Mouse (Mus musculus) gastrocnemius, adult 18-20 months (tissue): ENCODE data around the gene Med17. TPM values are rescaled to one million over a fixed set of nuclear protein-coding genes. Genes with fewer than 3 reads are reported as not detected.
A peak's percentile ranks its signal among the peaks of the same experiment; 100 is the strongest.

Experiments used
- DNase-seq: peaks from one replicate; pipeline ENCODE4 v3.0.0; 2021; ENCODE audit warnings: low spot score
- total RNA-seq, 2 experiments: library from RNA; stranded (reverse); gene quantifications; 2 replicates each; pipeline ENCODE4 v1.2.3; 2021

Med17 gene
- total RNA-seq, 2 experiments from 2014 or later = 8.4 to 12.5 TPM

DNA sequence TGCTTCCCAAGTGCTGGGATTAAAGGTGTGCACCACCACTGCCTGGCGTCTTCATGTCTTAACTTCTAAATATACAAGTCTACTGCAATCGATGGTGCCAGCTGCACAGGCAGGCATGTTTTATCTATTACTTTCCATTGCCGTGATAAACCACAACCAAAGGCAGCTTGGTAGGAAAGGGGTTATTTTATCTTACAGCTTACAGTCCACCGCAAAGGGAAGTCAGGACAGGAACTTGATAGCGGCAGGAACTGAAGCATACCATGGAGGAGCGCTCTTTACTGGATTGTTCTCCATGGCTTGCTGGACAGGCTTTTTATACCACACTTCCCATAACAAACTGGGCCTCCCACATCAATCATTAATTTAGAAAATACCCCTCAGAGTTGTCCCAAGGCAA is 9.5 kb upstream of the Med17 start:
- no peak for DNase-seq

GRCm38 (mm10) chr9:15288402-15288801 is 8.7 kb upstream of the Med17 start:
- DNase-seq = no peak

DNA sequence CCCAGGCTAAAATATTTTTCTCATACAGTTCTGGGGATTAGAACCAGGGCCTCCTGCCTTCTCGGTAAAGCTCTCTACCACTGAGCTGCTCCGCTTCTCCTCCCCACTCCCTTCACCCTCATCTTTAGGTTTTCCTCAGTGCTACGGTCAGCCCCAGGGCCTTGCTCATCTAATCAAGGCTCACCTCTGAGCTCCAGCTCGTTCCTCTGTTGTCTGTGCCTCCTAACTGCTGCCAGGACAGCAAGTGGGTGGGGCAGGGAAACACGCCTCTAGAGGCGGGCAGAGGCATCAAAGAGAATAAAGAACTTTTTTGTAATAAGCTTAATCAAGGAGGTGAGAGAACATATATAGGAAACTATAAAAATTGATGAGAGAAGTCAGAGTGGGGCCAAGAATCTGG is 8.1 kb upstream of the Med17 start:
- DNase-seq = no peak

DNA sequence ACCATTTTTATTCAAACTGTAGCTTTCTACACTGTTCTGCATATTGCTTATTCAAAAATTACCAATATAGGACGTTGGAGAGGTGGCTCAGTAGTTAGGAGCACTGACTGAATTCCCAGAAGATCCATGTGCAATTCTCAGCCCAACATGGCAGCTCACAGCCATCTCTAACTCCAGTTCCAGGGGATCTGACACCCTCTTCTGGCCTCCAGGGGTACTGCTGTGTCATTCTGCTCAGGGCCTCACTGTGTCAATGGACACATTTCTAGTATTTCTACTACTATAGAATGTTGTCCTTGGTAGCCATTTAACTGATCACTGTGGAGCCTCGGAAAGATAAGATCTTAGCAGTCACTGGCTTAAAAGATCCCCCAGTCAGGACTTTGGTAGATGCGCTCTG is 5.7 kb upstream of the Med17 start:
- no peak for DNase-seq

DNA sequence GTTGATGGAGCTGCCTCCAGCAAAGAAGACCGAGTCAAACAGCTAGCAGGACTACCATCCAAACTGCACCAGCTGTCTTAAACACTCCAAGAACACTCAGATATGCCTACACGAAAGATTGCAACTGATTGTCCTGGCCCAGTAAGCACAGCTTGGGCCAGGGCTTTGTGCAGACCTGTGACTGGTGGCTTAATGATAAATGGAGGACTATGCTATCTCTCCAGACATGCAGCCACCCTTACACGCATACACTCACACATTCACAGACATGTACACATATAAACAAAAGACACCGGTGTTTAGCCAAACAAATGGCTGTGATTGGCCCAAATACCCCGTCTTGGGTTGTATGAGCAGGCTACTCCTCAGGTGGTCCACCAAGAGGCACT is 754 bp upstream of the Med17 start:
- DNase-seq = no peak

- no peak for DNase-seq
Measured at GRCm38 (mm10) chr9:15279139-15279648, 537 bp downstream of the Med17 start.

DNA sequence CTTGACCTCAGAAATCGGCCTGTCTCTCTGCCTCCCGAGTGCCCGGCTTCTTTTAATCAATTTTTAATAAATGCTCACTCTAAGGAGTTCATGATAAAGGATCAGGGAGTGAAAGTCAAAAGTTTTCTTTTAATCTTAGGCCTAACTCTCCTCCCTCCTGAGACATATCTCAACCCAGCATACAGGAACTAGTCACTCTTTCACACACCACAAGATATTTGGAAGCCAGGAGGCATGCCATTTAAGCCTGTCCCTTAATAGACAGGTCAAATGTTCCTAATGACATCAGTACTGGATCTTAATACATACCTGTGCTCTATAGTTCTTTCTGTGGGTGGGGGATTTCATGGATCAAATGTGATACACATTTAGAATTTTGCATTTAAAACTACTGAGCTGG is 1.4 kb downstream of the Med17 start:
- DNase-seq = no peak

GRCm38 (mm10) chr9:15276855-15277254 is 2.9 kb downstream of the Med17 start:
- DNase-seq = no peak

GRCm38 (mm10) chr9:15273981-15274380 is 5.8 kb downstream of the Med17 start:
- DNase-seq = no peak

DNA sequence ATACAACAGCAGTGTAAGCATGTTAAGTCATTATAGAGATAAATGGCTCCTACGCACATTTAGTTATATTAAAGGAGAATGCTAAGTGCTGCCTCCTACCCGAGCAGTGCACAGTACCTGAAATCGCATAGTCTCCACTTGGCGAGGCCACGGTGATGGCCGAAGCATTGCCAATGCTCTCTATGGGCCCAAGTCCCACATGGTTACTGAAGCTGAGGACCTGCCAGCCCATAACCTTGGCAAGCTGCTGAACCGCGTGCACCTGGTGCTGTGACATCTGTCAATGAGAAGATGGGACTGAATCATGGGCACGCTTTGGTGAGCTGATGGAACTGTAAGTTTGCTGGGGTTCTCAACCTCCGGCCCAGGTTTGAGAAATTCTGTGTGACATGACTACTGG is 16.2 kb downstream of the Med17 start:
- DNase-seq = no peak

- DNase-seq = no peak
Measured at GRCm38 (mm10) chr9:15261980-15262379, 17.8 kb downstream of the Med17 start.

- DNase-seq = no peak
Measured at GRCm38 (mm10) chr9:15256214-15256613, 23.5 kb downstream of the Med17 start.

DNA sequence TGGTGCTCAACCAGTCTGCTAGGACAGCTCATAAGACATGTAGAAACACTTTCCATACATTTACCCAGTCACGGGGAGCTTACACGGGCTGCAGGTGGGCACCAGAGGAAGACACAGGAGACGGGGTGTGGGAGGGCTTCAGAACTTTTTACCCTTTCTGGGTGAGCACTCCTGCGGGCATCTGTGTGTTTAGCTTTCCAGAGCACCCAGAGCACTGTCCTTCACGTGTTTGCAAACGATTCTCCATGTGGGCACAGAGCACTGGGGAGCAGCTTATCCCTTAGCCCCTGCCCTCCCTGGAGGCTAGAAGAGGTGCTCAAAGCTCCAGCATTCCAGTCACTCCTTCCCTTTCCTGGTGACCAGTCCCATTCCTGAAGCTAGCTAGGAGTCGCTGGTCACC is 25.2 kb downstream of the Med17 start:
- DNase-seq = no peak

- no peak for DNase-seq
Measured at GRCm38 (mm10) chr9:15252196-15252595, 27.5 kb downstream of the Med17 start.

- DNase-seq = no peak
Measured at GRCm38 (mm10) chr9:15250376-15250775, 29.4 kb downstream of the Med17 start.

GRCm38 (mm10) chr9:15245319-15246075 is 34.2 kb downstream of the Med17 start:
- DNase-seq = no peak

DNA sequence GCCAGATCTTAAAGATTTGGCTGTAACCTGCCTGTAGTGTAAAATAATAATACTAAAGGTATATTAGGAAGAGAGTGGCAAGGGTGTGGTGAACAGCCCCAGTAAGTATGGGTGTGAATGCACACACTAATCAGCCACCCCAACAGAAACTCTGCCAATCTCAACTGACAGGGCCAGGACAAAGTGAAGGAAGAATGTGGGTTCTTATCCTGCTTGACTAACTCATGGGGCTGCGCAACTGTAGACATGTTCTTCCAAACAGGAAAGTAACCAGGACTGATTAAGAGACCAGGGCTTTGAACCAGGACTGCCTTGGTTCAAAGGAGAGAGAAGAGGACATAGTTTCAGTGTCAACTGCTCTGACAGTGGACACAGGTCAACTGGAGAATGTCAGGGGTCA is 37.6 kb downstream of the Med17 start:
- no peak for DNase-seq

GRCm38 (mm10) chr9:15241596-15241939 is 38.2 kb downstream of the Med17 start:
- DNase-seq = peak; percentile 8

DNA sequence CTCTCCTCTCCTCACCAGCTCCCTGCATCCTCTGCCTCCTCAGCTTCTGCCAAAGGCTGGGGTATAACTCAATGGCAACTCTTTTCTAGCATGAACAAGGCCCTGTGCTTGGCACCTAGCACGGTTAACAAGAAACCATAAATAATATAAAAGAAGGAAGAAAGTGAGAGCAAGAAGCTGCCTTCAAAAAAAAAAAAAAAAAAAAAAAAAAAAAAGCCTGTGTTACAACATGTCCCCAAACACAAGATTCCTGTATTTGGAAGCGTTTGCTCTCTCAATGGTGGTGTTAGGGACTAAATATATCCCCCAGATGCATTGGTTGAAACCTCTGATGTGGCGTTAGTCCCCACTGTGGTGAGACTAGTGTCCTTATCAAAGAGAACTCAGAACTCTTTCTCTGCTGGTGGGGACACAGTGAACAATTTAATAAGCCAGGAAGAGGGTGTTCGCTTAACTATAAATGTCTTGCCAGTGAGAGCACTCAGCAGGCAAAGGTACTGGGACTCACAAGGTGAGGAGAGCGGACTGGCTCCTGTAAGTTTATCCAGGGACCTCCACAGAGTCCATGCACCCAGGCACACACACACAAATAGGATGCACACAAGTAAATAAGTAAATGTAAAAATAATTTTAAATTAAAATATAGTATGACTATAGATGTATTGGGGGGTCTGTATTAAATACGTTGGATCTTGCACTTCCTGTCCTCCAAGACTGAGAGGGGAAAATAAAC is 38.7 kb downstream of the Med17 start:
- DNase-seq = no peak

GRCm38 (mm10) chr9:15240006-15240405 is 39.7 kb downstream of the Med17 start:
- no peak for DNase-seq

- DNase-seq = no peak
Measured at GRCm38 (mm10) chr9:15239042-15239925, 40.4 kb downstream of the Med17 start, which contains the start of gene Vstm5. TSS of gene Vstm5 (plus strand) at chr9:15239045.
